Mouse (Mus musculus) G1E (cell line): ENCODE measurements around the gene Map3k12.

Source experiments
- CTCF ChIP-seq: IDR thresholded peaks from 2 replicates; pipeline ENCODE4 v1.5.1; 2012; ENCODE audit warnings: low read depth, low read length, inconsistent platforms, mixed read lengths
- GATA2 ChIP-seq: IDR thresholded peaks from 2 replicates; pipeline ENCODE4 v1.6.1; 2012; ENCODE audit warnings: low read depth, low read length, inconsistent platforms, borderline replicate concordance
- TAL1 ChIP-seq: conservative IDR thresholded peaks from 2 replicates; pipeline ENCODE4 v1.6.1; 2012; ENCODE audit warnings: low read depth, low read length, inconsistent platforms, mixed read lengths

DNA sequence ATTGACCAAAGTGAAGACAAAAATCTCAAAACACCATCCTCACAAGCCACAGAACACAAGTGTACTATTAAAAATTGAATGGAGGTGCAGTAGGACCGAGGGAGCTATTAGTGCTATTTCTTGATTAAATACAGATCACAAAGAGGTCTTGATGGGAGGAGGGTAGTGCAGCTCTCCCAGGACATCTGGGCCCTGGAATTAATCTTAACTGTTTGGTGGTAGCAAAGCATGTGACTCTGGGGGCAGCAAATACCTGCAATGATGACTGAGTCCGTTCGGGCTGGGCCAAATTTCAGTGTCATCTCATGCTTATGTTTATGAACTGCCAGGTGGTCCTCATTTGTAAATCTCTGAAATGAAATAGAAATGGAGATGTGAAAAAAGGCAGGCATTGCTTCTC lies 46.2 kb upstream of the Map3k12 start:
- no peak for TF ChIP-seq CTCF
- no peak for TF ChIP-seq GATA2
- no peak for TF ChIP-seq TAL1
